Mouse (Mus musculus): ENCODE measurements around the gene Cct3.

GRCm38 (mm10) chr3:88247666-88248065, 49.2 kb upstream of the Cct3 start:
- no peak for TF ChIP-seq CTCF (IDR thresholded peaks at IDR 0.05; ENCODE audit: insufficient read depth, low read depth, low read length)
- TF ChIP-seq POLR2A (IDR thresholded peaks at IDR 0.05; ENCODE audit: insufficient read depth, low read depth, low read length): no peak
